Mouse (Mus musculus) thymus, postnatal 10 days (tissue): ENCODE measurements at regions not wholly inside any gene's neighbourhood (a gene's known extent, or its start where the extent isn't known, plus 50 kb on each side); places are given as distances from the start of the nearest gene placed in this dataset.

Source experiments
- DNase-seq, 2 experiments: peaks; one replicate each; pipeline ENCODE4 v3.0.0; 2021; ENCODE audit warnings: low spot score in 2 of 2

- DNase-seq, result no peak
Measured at GRCm38 (mm10) chr2:102250101-102250500, 63.9 kb upstream of the Ldlrad3 start.

- no peak for DNase-seq
Measured at GRCm38 (mm10) chr2:102246484-102246883, 60.3 kb upstream of the Ldlrad3 start.

GRCm38 (mm10) chr2:102244491-102244890 lies 58.3 kb upstream of the Ldlrad3 start:
- DNase-seq, result no peak

GRCm38 (mm10) chr2:102241626-102242025 lies 55.4 kb upstream of the Ldlrad3 start:
- peak; percentile 62 to 72 for DNase-seq

GRCm38 (mm10) chr2:102239712-102240505 lies 53.7 kb upstream of the Ldlrad3 start:
- no peak for DNase-seq
